Mouse (Mus musculus) adrenal gland, postnatal 10 days (tissue): ENCODE results near the gene Ndufc2. TPM values are rescaled to one million over a fixed set of nuclear protein-coding genes. Genes with fewer than 3 reads are reported as not detected.
"Not testable (repeated sequence)": the region's sequence is repeated elsewhere in the genome, so short reads cannot be mapped to it uniquely, and the experiment has no call there.

Source experiments
- DNase-seq: peaks from one replicate; pipeline ENCODE4 v3.0.0; 2021; ENCODE audit warnings: mixed read lengths
- total RNA-seq, 2 experiments: library from RNA; stranded (reverse); gene quantifications; 2 replicates each; pipeline ENCODE4 v1.2.3; 2021

The Ndufc2 gene
- total RNA-seq, 2 experiments from 2014 or later = 603 to 657 TPM

GRCm38 (mm10) chr7:97424621-97425245, 24.9 kb downstream of the Ndufc2 start:
- DNase-seq = peak; percentile 98

GRCm38 (mm10) chr7:97426566-97426965, 26.8 kb downstream of the Ndufc2 start:
- DNase-seq = peak; percentile 25

- DNase-seq = no peak
These were observed 27.5 kb downstream of the Ndufc2 start for GRCm38 (mm10) chr7:97427296-97427695.

- peak; percentile 78 for DNase-seq
These were observed 28.1 kb downstream of the Ndufc2 start for GRCm38 (mm10) chr7:97427778-97428420.

- DNase-seq = peak; percentile 65
These were observed 29.9 kb downstream of the Ndufc2 start for GRCm38 (mm10) chr7:97429705-97430104.

- not testable (repeated sequence) for DNase-seq
These were observed 33.7 kb downstream of the Ndufc2 start for GRCm38 (mm10) chr7:97433517-97433916.

GRCm38 (mm10) chr7:97434517-97434916, 34.7 kb downstream of the Ndufc2 start:
- DNase-seq = no peak

- no peak for DNase-seq
These were observed 39.2 kb downstream of the Ndufc2 start for GRCm38 (mm10) chr7:97438986-97439385.

- DNase-seq = peak; percentile 91
These were observed 46.5 kb downstream of the Ndufc2 start for GRCm38 (mm10) chr7:97446171-97446925.

GRCm38 (mm10) chr7:97447050-97447531, 47.3 kb downstream of the Ndufc2 start:
- DNase-seq = peak; percentile 20

GRCm38 (mm10) chr7:97451023-97451422, 51.2 kb downstream of the Ndufc2 start, which contains the start of gene Kctd14:
Gene Kctd14, plus strand, starts transcription at chr7:97451323.
- DNase-seq = not testable (repeated sequence)

- no peak for DNase-seq
These were observed 52.4 kb downstream of the Ndufc2 start for GRCm38 (mm10) chr7:97452196-97452595.

GRCm38 (mm10) chr7:97453141-97453921, 53.5 kb downstream of the Ndufc2 start:
- peak; percentile 42 for DNase-seq

- no peak for DNase-seq
These were observed 55.0 kb downstream of the Ndufc2 start for GRCm38 (mm10) chr7:97454795-97455194.

- no peak for DNase-seq
These were observed 55.8 kb downstream of the Ndufc2 start for GRCm38 (mm10) chr7:97455577-97455976.

Other genes starting within 250 kb of the Ndufc2 start
- 1 to 10 TPM; 3.6 to 7.1 TPM for gene Usp35, start 68.0 kb upstream of the Ndufc2 start, total RNA-seq
- 1 to 10 TPM; 4.0 to 5.4 TPM for gene Kctd21, start 67.7 kb upstream of the Ndufc2 start, total RNA-seq
- gene Alg8, start 28.4 kb upstream of the Ndufc2 start, total RNA-seq = 10 to 100 TPM; 13.2 to 13.8 TPM
- gene Thrsp, start 17.7 kb downstream of the Ndufc2 start, total RNA-seq = 100 to 1,000 TPM; 444 to 455 TPM
- gene Kctd14, start 51.3 kb downstream of the Ndufc2 start, total RNA-seq = 1 to 10 TPM; 2.0 to 3.1 TPM
- 10 to 100 TPM; 47.3 to 56.3 TPM for gene Ints4, start 81.0 kb downstream of the Ndufc2 start, total RNA-seq
- gene Aamdc, start 179.5 kb downstream of the Ndufc2 start, total RNA-seq = 10 to 100 TPM; 38.3 to 49.7 TPM
- 10 to 100 TPM; 24.8 to 28.5 TPM for gene Rsf1, start 179.9 kb downstream of the Ndufc2 start, total RNA-seq